Mouse (Mus musculus) colon, adult 2 months (tissue): ENCODE measurements around the gene Cfap73. TPM values are rescaled to one million over a fixed set of nuclear protein-coding genes. Genes with fewer than 3 reads are reported as not detected.

ENCODE experiments used
- polyA plus RNA-seq: library from polyadenylated mRNA; depleted of rRNA; stranded (reverse); fragments of >200 nt; gene quantifications from 2 replicates; pipeline ENCODE4 v1.2.3, GENCODE M21; 2012; rRNA removed

Cfap73 gene
- polyA plus RNA-seq = not detected in 2 replicates

GRCm38 (mm10) chr5:120634131-120634530, at the start of gene Cfap73:
Cfap73 (minus strand) TSS chr5:120634235.

GRCm38 (mm10) chr5:120648569-120649373, 14.7 kb upstream of the Cfap73 start, which contains the start of gene Rasal1:
Rasal1 (plus strand) TSS chr5:120648812.

GRCm38 (mm10) chr5:120612442-120612821, 21.6 kb downstream of the Cfap73 start, which contains the start of the genes Rita1 and Ddx54:
Rita1 (minus strand) TSS chr5:120612589.
Ddx54 (plus strand) TSS chr5:120612739.

GRCm38 (mm10) chr5:120588569-120589094, 45.4 kb downstream of the Cfap73 start, which contains the start of the genes Tpcn1 and Iqcd:
Tpcn1 (minus strand) TSS chr5:120588673.
Iqcd (plus strand) TSS chr5:120589016.

Other genes starting within 250 kb of the Cfap73 start
- gene Lhx5, start 202.5 kb downstream of the Cfap73 start, polyA plus RNA-seq = not detected in 2 replicates
- gene Sdsl, start 161.4 kb downstream of the Cfap73 start, polyA plus RNA-seq = 29.6 and 33.0 TPM in 2 replicates
- gene Sds, start 157.7 kb downstream of the Cfap73 start, polyA plus RNA-seq = not detected in 2 replicates
- 32.6 and 35.6 TPM in 2 replicates for gene Plbd2, start 130.6 kb downstream of the Cfap73 start, polyA plus RNA-seq
- gene Slc8b1, start 123.1 kb downstream of the Cfap73 start, polyA plus RNA-seq = 80.1 and 114 TPM in 2 replicates
- gene Tpcn1, start 45.6 kb downstream of the Cfap73 start, polyA plus RNA-seq = 124 and 167 TPM in 2 replicates
- 1.1 and 1.3 TPM in 2 replicates for gene Iqcd, start 45.2 kb downstream of the Cfap73 start, polyA plus RNA-seq
- gene Rita1, start 21.6 kb downstream of the Cfap73 start, polyA plus RNA-seq = 33.9 and 38.2 TPM in 2 replicates
- gene Ddx54, start 21.5 kb downstream of the Cfap73 start, polyA plus RNA-seq = 57.7 and 58.7 TPM in 2 replicates
- gene Rasal1, start 14.6 kb upstream of the Cfap73 start, polyA plus RNA-seq = 1.3 and 1.7 TPM in 2 replicates
- 11.0 and 12.4 TPM in 2 replicates for gene Dtx1, start 77.7 kb upstream of the Cfap73 start, polyA plus RNA-seq
- 1.8 and 2.3 TPM in 2 replicates for gene Oas2, start 115.6 kb upstream of the Cfap73 start, polyA plus RNA-seq
- 5.1 and 5.4 TPM in 2 replicates for gene Oas3, start 143.4 kb upstream of the Cfap73 start, polyA plus RNA-seq
- not detected in 2 replicates for gene Oas1e, start 161.3 kb upstream of the Cfap73 start, polyA plus RNA-seq
- 1.4 and 2.3 TPM in 2 replicates for gene Oas1c, start 178.3 kb upstream of the Cfap73 start, polyA plus RNA-seq
- gene Oas1f, start 213.1 kb upstream of the Cfap73 start, polyA plus RNA-seq = not detected in 2 replicates
- gene Oas1h, start 227.2 kb upstream of the Cfap73 start, polyA plus RNA-seq = not detected in 2 replicates